Mouse (Mus musculus): ENCODE data around the gene Zfp239.
A peak's percentile ranks its signal among the peaks of the same experiment; 100 is the strongest.

The Zfp239 gene

DNA sequence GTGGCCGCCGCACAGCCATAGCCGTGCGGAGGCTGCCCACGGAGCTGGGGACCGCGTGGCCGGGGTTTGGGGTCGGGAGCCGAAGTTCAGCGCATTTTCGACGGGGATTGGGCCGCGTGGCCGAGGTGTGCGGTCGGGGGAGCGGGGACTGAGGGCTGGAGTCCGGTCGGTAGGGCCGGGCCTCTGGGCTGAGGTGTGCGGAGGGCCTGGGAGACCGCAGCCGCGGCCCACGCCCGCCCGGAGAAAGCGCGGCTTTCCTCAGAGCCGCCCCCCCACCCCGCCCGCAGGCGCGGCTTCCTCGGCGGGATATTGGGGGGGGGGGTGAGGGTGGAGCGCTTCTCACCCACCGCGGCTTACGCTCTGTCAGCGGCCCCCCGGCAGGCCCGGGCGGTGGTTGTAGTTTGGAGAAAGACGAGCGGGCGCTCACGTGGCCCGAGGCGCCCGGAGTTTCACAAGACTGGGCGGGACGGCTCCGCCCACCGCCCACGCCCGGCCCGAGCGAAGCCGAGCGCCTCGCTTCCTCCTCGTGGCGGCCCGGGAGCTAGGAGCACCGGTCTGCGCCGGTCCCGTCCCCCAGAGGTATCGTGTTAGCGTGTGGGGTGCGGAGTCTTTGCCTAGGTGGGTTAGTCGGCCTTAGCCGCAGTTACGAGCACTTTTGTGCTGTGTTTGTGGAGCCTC lies 45.5 kb downstream of the Zfp239 start:
- DNase-seq (ENCODE audit: low spot score in 2 of 2): peak; percentile 46 to 67

DNA sequence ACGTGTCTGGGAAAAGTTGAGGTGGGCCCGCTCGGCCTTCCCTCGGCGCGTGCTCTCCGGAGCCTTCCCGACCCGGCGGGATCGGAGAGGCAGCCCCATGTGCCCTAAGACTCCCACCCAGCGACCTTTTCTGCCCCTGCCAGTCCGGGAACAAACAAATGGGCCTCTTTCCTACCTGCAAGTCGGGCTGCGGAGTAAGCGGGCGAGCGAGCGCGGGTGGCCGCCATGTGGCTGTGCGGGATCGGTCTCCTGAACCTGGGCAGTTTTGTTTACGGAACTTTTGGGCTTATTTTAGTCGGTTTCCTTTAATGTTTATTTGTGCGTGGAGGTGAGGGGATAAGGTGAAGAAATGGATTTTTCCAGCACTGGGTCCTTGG lies 46.1 kb downstream of the Zfp239 start:
- DNase-seq (ENCODE audit: low spot score in 2 of 2): no peak

DNA sequence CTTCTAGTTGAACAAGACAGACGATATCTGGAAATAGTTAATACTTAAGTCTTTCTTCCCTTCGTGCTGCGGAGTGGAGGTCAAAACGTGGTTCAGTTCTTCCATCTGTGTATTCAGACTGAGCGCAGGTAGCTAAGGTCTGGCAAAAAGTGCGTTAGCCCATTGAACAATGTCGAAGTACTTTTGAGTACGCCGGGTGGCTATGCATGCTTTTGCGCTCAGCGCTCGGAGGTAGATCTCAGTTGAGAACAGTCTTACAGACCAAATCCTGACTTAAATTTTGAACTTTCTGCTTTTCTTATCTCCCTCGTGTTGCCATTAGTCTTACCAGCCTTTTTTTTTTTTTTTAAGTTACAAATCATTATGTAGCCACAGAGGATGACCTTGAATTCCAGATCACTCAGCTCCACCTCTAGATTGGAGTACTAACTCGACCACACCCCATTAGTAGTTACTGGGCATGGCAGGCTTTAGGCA lies 46.6 kb downstream of the Zfp239 start:
- no peak for DNase-seq (ENCODE audit: low spot score in 2 of 2)

DNA sequence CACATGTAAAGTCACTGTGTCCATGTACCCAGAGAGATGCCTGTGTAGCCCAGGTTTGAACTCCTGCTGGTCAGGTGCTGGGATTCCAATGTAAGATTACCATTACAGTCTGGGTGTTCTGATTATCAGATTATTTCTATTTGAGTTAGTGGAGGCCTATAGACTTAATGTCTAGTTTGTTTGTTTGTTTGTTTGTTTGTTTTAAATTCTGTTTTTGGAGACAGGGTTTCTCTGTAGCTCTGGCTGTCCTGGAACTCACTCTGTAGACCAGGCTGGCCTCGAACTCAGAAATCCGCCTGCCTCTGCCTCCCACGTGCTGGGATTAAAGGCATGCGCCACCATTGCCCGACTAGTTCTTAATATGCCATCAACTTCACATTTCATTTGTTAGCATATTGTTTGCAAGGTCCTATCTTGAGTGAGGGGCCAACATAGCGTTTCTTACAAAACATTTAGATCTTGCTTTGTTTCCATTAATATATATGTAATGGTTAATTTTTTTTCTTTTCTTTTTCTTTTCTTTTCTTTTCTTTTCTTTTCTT lies 48.3 kb downstream of the Zfp239 start:
- no peak for DNase-seq (ENCODE audit: low spot score in 2 of 2)

DNA sequence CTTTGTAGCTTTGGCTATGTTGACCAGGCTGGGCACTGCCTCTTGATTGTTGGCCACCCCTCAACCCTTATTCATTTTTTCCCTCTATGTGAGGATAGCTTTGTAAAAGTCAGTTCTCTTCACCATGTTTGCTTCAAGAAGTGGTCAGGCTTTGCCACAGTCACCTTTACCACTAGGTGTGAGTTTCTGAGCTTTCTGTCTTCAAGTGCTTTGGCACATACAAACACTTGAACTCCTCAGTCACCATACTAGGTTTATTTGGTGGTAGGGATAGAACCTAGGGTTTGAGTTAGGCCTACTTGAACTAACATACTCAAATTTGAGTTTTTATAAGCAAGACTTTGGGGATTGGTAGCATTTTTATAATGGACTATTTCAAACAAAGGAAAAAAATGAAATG lies 52.6 kb downstream of the Zfp239 start:
- no peak for DNase-seq (ENCODE audit: low spot score in 2 of 2)

DNA sequence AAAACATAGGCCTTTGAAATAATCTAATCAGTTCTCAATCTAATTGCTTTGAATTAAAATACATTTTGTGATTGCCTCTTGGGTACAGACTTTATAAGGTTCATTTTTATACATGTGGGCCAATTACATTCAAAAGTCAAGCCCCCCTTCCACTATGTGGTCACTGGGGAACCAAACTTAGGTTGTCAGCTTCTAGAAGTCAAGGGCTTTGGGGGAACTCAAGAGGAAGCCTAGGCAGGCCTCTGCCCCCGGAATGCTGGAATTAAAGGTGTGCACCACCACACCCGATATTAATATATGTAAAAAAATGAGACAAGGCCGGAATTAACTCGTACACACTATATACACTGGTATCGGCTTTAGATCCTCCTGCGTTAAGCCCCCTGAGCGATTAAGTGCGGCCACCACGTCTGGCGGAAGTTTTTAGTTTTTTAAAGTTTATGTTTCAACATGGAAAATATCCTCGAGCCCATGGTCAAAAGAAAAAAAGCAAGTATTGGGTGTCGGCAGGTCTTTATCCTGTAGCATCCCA lies 54.4 kb downstream of the Zfp239 start:
- no peak for DNase-seq (ENCODE audit: low spot score in 2 of 2)

DNA sequence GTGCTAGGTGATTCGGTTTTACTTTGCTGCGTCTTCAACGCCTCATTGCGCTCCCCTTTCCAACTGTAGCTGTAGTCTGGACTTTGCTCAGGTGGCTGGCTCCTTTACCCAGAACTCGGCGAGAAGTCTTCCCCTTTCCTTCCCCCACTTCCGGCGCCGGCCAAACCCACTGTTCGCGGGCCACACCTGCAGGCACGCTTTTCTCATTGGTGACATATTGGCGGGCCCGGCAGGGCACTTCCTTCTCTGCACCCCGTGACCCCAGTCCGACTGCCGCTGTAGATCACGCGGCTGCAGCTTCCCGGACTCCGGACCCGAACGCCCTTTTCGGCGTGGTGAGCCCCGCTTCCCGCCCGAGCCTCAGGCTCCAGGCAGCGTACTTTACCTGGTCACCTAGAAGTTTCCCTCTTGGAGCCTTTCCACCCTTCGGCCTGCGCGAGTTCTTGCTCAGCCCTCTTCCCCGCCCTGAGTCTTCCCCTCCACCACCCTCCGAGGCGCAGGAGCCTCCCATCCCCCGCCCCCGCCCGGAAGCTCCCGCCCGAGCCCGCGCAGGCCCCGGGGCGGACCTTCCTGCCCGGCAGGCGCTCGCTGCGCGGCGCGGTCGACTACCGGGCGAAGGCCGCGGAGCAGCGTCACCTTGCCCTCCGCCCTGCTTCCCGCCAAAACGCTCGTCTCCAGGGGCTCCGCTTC lies 55.0 kb downstream of the Zfp239 start:
- peak; percentile 25 to 66 for DNase-seq (ENCODE audit: low spot score in 2 of 2)

DNA sequence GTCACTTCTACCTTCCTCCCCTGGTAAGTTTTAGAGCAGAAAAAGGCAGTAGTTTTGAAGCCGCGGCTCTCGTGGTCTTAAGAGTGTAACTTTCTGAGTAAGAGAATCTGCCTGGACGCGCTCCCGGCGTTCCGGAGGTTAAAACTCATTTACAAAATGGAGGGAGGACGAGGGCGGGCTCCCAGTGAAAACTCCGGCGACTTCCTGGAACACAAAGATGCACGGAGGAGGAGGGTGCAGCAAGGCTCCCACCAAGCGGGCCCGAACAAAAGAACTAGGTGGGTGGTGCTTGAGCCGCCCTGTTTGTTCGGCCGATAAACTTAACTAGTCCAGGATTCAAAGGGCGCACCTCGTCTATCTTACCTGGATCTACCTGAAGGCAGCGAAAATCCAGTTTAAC lies 55.7 kb downstream of the Zfp239 start:
- peak in 1 of 2 experiments; percentile 37 for DNase-seq (ENCODE audit: low spot score in 2 of 2)

DNA sequence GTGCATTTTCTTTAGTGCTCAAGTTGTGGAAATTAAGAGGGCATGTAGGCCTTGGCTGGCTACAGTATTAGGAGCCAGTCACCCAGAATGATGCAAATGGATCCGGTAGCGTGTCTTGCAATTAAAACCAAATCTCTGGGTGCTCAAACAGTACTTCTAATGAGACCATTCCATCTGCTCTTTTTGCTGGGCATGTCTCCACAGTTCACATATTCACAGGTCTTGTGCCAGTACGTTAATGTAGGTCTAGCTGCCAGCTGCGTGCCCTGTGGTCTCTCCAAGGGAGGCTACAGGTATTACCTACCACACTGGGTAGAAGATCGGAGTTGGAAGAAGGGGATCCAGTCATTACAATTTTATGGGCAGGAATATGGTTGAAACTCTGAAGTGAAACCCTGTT lies 56.1 kb downstream of the Zfp239 start:
- no peak for DNase-seq (ENCODE audit: low spot score in 2 of 2)

DNA sequence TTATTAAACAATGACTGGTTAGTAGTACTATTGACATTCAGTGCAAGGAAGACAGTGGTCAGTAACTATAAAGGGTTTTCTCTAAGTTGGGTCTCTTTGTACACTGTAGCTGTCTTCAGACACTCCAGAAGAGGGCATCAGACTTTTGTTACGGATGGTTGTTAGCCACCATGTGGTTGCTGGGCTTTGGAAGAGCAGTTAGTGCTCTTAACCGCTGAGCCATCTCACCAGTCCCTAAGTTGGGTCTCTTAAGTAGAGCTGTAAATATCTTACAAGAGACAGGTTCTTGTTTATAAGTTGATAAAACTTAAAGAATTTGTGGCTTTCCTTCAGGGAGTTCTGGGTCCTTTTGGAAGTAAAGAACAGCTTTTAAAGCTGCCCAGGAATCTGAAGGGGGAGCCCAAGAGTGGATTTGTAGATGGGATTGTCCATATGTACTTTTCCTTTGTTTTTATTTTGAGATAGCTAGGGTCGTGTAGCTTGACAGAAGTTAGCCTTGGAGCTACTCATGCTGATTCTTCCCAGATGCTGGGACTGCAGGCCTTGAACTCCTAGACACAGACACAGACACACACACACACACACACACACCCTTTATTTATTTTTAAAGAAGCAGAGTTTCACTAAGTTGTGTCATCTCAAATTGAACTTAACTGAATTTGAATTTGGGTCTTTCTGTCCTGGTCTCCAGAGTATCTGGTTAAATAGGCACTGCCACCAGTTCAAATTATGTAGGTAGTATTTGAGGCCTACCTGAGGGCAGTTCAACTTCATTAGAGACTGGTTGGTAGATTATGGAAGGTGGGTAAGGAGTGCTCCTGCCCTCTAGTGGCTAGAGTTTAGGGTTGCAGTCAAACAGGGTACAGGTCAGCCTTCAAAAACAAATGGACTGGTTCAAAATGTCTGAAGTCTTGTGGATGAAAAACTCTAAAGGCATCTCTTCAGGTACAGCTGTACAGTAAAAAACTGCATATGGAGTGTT lies 59.0 kb downstream of the Zfp239 start:
- peak in 1 of 2 experiments; percentile 21 for DNase-seq (ENCODE audit: low spot score in 2 of 2)

DNA sequence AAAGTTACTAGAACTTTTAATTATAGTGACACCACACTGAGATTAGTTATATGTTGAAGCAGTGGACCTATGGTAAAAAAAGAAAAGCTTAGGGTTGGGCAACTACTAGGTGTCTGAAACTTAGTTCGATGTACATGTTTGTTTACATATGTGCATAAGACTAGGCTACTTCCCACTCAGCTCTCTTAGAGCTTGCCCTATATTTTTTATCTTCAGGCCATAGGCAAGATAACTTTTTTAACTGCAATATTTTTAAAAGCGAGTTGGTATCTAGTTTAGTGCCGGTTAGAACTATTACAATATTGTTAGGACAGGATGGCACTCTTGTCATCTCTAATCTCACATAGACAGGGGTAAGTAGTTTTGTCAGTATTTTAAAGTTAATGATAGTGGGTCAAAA lies 60.1 kb downstream of the Zfp239 start:
- DNase-seq (ENCODE audit: low spot score in 2 of 2): no peak

Data from cerebellum, postnatal 4 days (tissue).